Mouse (Mus musculus) hindbrain, embryonic 12.5 days (tissue): ENCODE results near the gene Lrrc20. TPM values are rescaled to one million over a fixed set of nuclear protein-coding genes. Genes with fewer than 3 reads are reported as not detected.
"Not testable (repeated sequence)": the region's sequence is repeated elsewhere in the genome, so short reads cannot be mapped to it uniquely, and the experiment has no call there.

Experiments
- ATAC-seq: fragments of 200-750 bp; cut with Nextera tagmentation; 2 replicates; pipeline ENCODE4 v1.8.0; 2017; ENCODE audit warnings: moderate TSS enrichment; ENCODE audit not compliant: low FRiP score
- H3K27ac ChIP-seq: fragments of 300-500 bp; sonication (generic); 2 replicates; pipeline ENCODE4 v1.5.1; 2016; ENCODE audit warnings: mild to moderate bottlenecking
- H3K27me3 ChIP-seq: fragments of 300-500 bp; sonication (generic); 2 replicates; pipeline ENCODE4 v1.6.1; 2016; ENCODE audit warnings: mild to moderate bottlenecking
- H3K36me3 ChIP-seq: fragments of 300-500 bp; sonication (generic); 2 replicates; pipeline ENCODE4 v1.6.1; 2016; ENCODE audit warnings: mild to moderate bottlenecking
- H3K4me1 ChIP-seq: fragments of 300-500 bp; sonication (generic); 2 replicates; pipeline ENCODE4 v1.6.1; 2016
- H3K4me2 ChIP-seq: fragments of 300-500 bp; sonication (generic); replicated peaks from 2 replicates; pipeline ENCODE4 v1.6.1; 2016; ENCODE audit warnings: mild to moderate bottlenecking
- H3K4me3 ChIP-seq: fragments of 300-500 bp; sonication (generic); 2 replicates; pipeline ENCODE4 v1.5.1; 2016; ENCODE audit warnings: mild to moderate bottlenecking
- H3K9ac ChIP-seq: fragments of 300-500 bp; sonication (generic); 2 replicates; pipeline ENCODE4 v1.6.1; 2016; ENCODE audit warnings: mild to moderate bottlenecking, moderate library complexity
- H3K9me3 ChIP-seq: fragments of 300-500 bp; sonication (generic); replicated peaks from 2 replicates; pipeline ENCODE4 v1.6.1; 2016; ENCODE audit warnings: mild to moderate bottlenecking
- WGBS: fragments of 180-500 bp; shearing (Covaris S2); methylation state at CpG from one replicate; pipeline ENCODE4 v1.1.7; 2016; 5-methylcytosine and 5-hydroxymethylcytosine counted together
- polyA plus RNA-seq: library from polyadenylated mRNA; unstranded; fragments of >200 nt; fragmentation: Nextera tagmentation; extraction: Ambion mirVana; gene quantifications from 2 replicates; pipeline ENCODE4 v1.2.1, GENCODE M21; 2016

Lrrc20 gene
- polyA plus RNA-seq, 1 experiment from 2014 or later = 13.5 TPM

DNA sequence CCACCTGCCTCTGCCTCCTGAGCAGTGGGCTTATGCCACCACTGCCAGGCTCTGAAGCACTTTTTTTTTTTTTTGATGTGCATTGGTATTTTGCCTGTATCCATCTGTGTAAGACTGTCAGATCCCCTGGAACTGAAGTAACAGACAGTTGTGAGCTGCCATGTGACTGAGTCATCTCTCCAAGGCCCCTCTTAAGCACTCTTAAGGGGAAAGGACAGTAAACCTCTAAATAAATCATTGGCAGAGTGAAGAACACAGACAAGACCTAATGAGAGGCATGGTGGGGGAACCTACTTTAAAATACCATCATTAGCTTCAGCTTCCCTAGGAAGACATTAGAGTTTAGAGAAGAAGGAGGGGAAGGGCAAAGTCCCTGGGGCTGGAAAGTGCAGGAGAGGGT, 132.6 kb downstream of the Lrrc20 start:
- Histone ChIP-seq H3K4me3 (no peak overlapping the region), H3K9me3 (no peaks in the 10 kb centered on the region; the same call in 1 of the 2 replicates), H3K9ac (no peak overlapping the region), H3K4me2 (no peak overlapping the region), H3K27ac (no peak overlapping the region), H3K36me3 (no peaks in the 10 kb centered on the region), H3K27me3 (peaks cover 7% of the 10 kb centered on the region; the same call in 1 of the 2 replicates), H3K4me1 (no peaks in the 10 kb centered on the region)
- no peak for ATAC-seq

GRCm38 (mm10) chr10:61610650-61611235, 135.1 kb downstream of the Lrrc20 start:
- 65% methylated on average over 8 of the region's 8 CpGs for WGBS
- ATAC-seq = no peak
- no peaks in the 10 kb centered on the region for H3K4me1 ChIP-seq
- no peak overlapping the region for H3K27ac ChIP-seq
- no peaks in the 10 kb centered on the region for H3K36me3 ChIP-seq
- H3K4me3 ChIP-seq = no peak overlapping the region
- H3K27me3 ChIP-seq = no peaks in the 10 kb centered on the region
- no peak overlapping the region for H3K9ac ChIP-seq
- H3K9me3 ChIP-seq = no peaks in the 10 kb centered on the region; the same call in 1 of the 2 replicates
- no peak overlapping the region for H3K4me2 ChIP-seq

GRCm38 (mm10) chr10:61614311-61614710, 138.7 kb downstream of the Lrrc20 start:
- Histone ChIP-seq H3K27me3 (no peaks in the 10 kb centered on the region), H3K9ac (no peak overlapping the region), H3K4me1 (no peaks in the 10 kb centered on the region), H3K4me3 (no peak overlapping the region), H3K27ac (no peak overlapping the region), H3K9me3 (peaks cover 6% of the 10 kb centered on the region), H3K36me3 (no peaks in the 10 kb centered on the region), H3K4me2 (no peak overlapping the region)
- 84% methylated on average over 7 of the region's 7 CpGs for WGBS
- ATAC-seq = no peak

- no peak overlapping the region for H3K4me3 ChIP-seq
- no peak overlapping the region for H3K4me2 ChIP-seq
- H3K9me3 ChIP-seq = peaks cover 6% of the 10 kb centered on the region
- no peak overlapping the region for H3K27ac ChIP-seq
- no peaks in the 10 kb centered on the region for H3K4me1 ChIP-seq
- WGBS = 80% methylated on average over 2 of the region's 2 CpGs
- H3K27me3 ChIP-seq = 0 out of 2 replicates have a peak, but pooled peaks cover 4% of the 10 kb centered on the region
- H3K36me3 ChIP-seq = no peaks in the 10 kb centered on the region
- ATAC-seq = no peak
- no peak overlapping the region for H3K9ac ChIP-seq
Measured at GRCm38 (mm10) chr10:61618528-61618927, 142.9 kb downstream of the Lrrc20 start.

DNA sequence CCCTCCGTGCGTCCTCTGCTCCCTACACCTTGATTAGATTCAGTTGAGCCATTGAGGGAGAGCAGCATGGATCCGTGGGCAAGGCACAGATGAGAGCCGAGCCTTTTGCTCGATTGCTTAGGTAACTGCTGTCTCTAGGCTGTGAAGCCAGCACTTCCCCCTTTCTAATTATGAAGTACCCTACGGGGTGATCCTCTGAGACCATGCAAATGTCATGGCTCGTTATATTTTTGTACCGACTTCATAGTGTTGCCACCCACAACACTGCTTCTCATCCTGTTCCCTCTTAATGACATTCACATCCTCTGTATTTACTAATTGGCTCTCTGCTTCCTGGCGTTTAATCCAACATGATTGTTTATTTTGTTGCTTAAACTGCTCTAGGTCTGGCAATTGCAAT, 146.1 kb downstream of the Lrrc20 start:
- Histone ChIP-seq H3K9ac (no peak overlapping the region), H3K36me3 (no peaks in the 10 kb centered on the region), H3K4me2 (no peak overlapping the region), H3K4me1 (peaks cover 14% of the 10 kb centered on the region), H3K4me3 (no peak overlapping the region), H3K9me3 (peaks cover 6% of the 10 kb centered on the region), H3K27ac (no peak overlapping the region), H3K27me3 (peaks cover 35% of the 10 kb centered on the region)
- no peak for ATAC-seq
- WGBS = 63% methylated on average over 9 of the region's 9 CpGs

DNA sequence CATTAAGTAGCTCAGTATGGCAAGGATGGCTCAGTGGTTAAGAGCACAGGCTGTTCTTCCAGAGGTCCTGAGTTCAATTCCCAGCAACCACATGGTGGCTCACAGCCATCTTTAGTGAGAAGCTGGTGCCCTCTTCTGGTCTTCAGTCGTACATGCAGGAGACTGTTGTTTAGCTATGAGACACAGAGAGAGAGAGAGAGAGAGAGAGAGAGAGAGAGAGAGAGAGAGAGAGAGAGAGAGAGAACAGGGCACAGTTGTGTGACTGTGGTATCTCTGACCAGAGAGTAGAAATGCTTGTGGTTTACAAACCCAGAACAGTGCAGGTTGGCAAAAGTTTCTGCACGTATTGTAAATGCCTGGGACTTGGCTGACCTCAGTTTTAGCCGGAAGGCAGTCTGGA, 148.3 kb downstream of the Lrrc20 start:
- H3K9me3 ChIP-seq, H3K4me2 ChIP-seq, ATAC-seq, H3K9ac ChIP-seq, H3K27ac ChIP-seq, H3K4me3 ChIP-seq, H3K36me3 ChIP-seq: not testable (repeated sequence)
- peaks cover 45% of the 10 kb centered on the region for H3K27me3 ChIP-seq
- peaks cover 18% of the 10 kb centered on the region for H3K4me1 ChIP-seq
- WGBS = 79% methylated on average over 3 of the region's 3 CpGs

GRCm38 (mm10) chr10:61624771-61625170, 149.2 kb downstream of the Lrrc20 start:
- no peak overlapping the region for H3K9ac ChIP-seq
- peak overlapping the region; percentile 41; the same call in 1 of the 2 replicates for H3K4me3 ChIP-seq
- no peaks in the 10 kb centered on the region for H3K36me3 ChIP-seq
- ATAC-seq = no peak
- WGBS = 34% methylated on average over 5 of the region's 5 CpGs
- peaks cover 45% of the 10 kb centered on the region for H3K27me3 ChIP-seq
- H3K4me1 ChIP-seq = peaks cover 18% of the 10 kb centered on the region
- H3K9me3 ChIP-seq = no peaks in the 10 kb centered on the region
- H3K27ac ChIP-seq = no peak overlapping the region
- peak overlapping the region; percentile 68 for H3K4me2 ChIP-seq

DNA sequence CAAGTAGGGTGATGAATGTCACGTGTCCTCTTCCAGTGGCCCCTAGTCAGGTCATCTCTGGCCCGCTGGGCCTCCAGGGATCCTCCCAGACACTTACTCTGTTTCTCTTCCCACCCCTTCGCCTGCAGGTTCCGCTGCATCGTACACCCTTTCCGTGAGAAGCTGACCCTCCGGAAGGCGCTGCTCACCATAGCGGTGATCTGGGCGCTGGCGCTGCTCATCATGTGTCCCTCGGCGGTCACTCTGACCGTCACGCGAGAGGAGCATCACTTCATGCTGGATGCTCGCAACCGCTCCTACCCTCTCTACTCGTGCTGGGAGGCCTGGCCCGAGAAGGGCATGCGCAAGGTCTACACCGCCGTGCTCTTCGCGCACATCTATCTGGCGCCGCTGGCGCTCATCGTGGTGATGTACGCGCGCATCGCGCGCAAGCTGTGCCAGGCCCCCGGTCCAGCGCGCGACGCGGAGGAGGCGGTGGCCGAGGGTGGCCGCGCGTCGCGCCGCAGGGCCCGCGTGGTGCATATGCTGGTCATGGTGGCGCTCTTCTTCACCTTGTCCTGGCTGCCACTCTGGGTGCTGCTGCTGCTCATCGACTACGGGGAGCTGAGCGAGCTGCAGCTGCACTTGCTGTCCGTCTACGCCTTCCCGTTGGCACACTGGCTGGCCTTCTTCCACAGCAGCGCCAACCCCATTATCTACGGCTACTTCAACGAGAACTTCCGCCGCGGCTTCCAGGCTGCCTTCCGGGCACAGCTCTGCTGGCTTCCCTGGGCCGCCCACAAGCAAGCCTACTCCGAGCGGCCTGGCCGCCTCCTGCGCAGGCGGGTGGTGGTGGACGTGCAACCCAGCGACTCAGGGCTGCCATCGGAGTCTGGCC, 150.0 kb downstream of the Lrrc20 start:
- 3% methylated on average over 74 of the region's 74 CpGs for WGBS
- Histone ChIP-seq H3K9ac (peak overlapping the region; percentile 50), H3K27ac (no peak overlapping the region), H3K4me1 (peaks cover 18% of the 10 kb centered on the region), H3K4me2 (peak overlapping the region; percentile 68), H3K36me3 (no peaks in the 10 kb centered on the region), H3K27me3 (peaks cover 45% of the 10 kb centered on the region), H3K9me3 (no peaks in the 10 kb centered on the region), H3K4me3 (peak overlapping the region; percentile 41)
- ATAC-seq = peak; percentile 72

DNA sequence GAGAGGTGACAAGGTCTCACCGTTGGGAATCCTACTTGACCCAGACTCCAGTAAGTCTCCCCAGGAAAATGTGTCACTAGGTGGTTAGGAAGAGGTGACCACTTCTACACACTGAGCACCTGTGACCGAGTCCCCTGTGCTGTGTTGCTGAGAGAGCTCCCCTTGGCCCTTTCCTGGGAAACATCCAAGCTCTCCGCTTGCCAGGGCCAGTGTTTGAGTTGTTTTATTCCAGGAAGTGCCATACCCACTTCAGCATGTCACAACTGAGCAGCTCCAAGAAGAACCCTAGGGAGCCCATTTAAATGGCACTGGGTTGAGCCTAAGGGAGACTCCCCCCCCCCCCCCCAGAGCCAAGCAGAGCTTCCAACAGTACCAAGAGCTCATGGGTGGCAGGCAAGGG, 150.9 kb downstream of the Lrrc20 start:
- H3K36me3 ChIP-seq = no peaks in the 10 kb centered on the region
- 80% methylated on average over 3 of the region's 3 CpGs for WGBS
- no peak overlapping the region for H3K4me3 ChIP-seq
- no peak overlapping the region for H3K27ac ChIP-seq
- no peak overlapping the region for H3K9ac ChIP-seq
- ATAC-seq = no peak
- peaks cover 45% of the 10 kb centered on the region for H3K27me3 ChIP-seq
- no peak overlapping the region for H3K4me2 ChIP-seq
- peaks cover 18% of the 10 kb centered on the region for H3K4me1 ChIP-seq
- H3K9me3 ChIP-seq = no peaks in the 10 kb centered on the region

DNA sequence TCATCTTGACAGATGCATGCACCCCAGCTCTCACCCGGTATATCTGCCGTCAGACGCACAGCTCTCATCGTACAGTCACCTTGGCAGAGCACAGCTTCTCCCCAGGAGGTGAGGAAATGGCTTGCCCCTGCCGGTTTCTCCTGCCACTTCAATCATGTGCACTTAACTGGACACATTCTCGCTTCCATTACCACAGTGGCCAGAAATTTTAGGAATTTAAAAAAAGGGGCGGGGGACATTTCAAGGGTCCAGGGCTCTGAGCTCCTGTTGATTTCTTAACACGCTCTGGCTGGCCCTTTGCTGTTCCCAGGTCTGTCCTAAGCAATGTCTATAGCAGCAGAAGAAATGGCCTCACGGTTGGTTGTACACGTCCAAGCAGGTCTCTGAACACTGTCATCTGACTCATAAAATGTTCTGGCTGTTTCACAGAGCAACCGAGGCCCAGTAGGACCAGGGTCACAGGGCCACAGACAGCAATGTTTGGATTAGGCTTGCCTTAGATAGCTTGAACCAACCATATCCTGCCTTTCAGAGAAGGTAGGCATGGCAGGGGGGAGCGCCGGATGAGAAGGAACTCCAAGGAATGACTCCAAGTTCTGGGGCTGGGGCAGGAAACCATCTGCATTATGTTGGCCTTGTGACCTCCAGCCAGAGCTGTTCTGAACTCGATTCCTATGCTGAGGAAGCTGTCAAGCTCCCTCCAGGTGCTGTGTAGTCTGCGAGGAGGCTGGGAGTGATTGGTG, 151.8 kb downstream of the Lrrc20 start:
- Histone ChIP-seq H3K36me3 (no peaks in the 10 kb centered on the region), H3K4me2 (no peak overlapping the region), H3K9ac (no peak overlapping the region), H3K27me3 (peaks cover 45% of the 10 kb centered on the region), H3K9me3 (no peaks in the 10 kb centered on the region), H3K4me1 (peaks cover 18% of the 10 kb centered on the region), H3K4me3 (no peak overlapping the region), H3K27ac (no peak overlapping the region)
- no peak for ATAC-seq
- WGBS = 62% methylated on average over 15 of the region's 15 CpGs

- H3K9ac ChIP-seq = no peak overlapping the region
- H3K36me3 ChIP-seq = no peaks in the 10 kb centered on the region
- no peak overlapping the region for H3K4me2 ChIP-seq
- H3K4me3 ChIP-seq = no peak overlapping the region
- peaks cover 18% of the 10 kb centered on the region for H3K4me1 ChIP-seq
- ATAC-seq = no peak
- 79% methylated on average over 4 of the region's 4 CpGs for WGBS
- no peak overlapping the region for H3K27ac ChIP-seq
- H3K9me3 ChIP-seq = no peaks in the 10 kb centered on the region
- H3K27me3 ChIP-seq = peaks cover 45% of the 10 kb centered on the region
Measured at GRCm38 (mm10) chr10:61627938-61628250, 152.3 kb downstream of the Lrrc20 start.
